Mouse (Mus musculus) heart, embryonic 11.5 days (tissue): ENCODE measurements around the gene Lenep. TPM values are rescaled to one million over a fixed set of nuclear protein-coding genes. Genes with fewer than 3 reads are reported as not detected.
A peak's percentile ranks its signal among the peaks of the same experiment; 100 is the strongest.
"Not testable (repeated sequence)": the region's sequence is repeated elsewhere in the genome, so short reads cannot be mapped to it uniquely, and the experiment has no call there.

Source experiments
- ATAC-seq: fragments of 200-750 bp; cut with Nextera tagmentation; replicated peaks from 2 replicates; pipeline ENCODE4 v1.8.0; 2017; ENCODE audit warnings: moderate library complexity; ENCODE audit not compliant: insufficient number of reproducible peaks, low FRiP score, low TSS enrichment
- H3K27ac ChIP-seq: fragments of 300-500 bp; sonication (generic); 2 replicates; pipeline ENCODE4 v1.5.1; 2014; ENCODE audit warnings: mild to moderate bottlenecking, low read depth, low read length
- H3K27me3 ChIP-seq: fragments of 300-500 bp; sonication (generic); 2 replicates; pipeline ENCODE4 v1.6.1; 2014; ENCODE audit warnings: mild to moderate bottlenecking, low read length, mixed read lengths; ENCODE audit not compliant: control insufficient read depth, insufficient read depth
- H3K36me3 ChIP-seq: fragments of 300-500 bp; sonication (generic); 2 replicates; pipeline ENCODE4 v1.6.1; 2014; ENCODE audit warnings: mild to moderate bottlenecking, low read length, moderate library complexity, mixed read lengths; ENCODE audit not compliant: control insufficient read depth, insufficient read depth
- H3K4me1 ChIP-seq: fragments of 300-500 bp; sonication (generic); 2 replicates; pipeline ENCODE4 v1.6.1; 2014; ENCODE audit warnings: low read length; ENCODE audit not compliant: control insufficient read depth, insufficient read depth
- H3K4me2 ChIP-seq: fragments of 300-500 bp; sonication (generic); 2 replicates; pipeline ENCODE4 v1.6.1; 2014; ENCODE audit warnings: mild to moderate bottlenecking, moderate library complexity
- H3K4me3 ChIP-seq: fragments of 300-500 bp; sonication (generic); 2 replicates; pipeline ENCODE4 v1.5.1; 2014; ENCODE audit warnings: low read depth, low read length
- H3K9ac ChIP-seq: fragments of 300-500 bp; sonication (generic); 2 replicates; pipeline ENCODE4 v1.6.1; 2014; ENCODE audit warnings: mild to moderate bottlenecking, low read depth, low read length, moderate library complexity
- H3K9me3 ChIP-seq: fragments of 300-500 bp; sonication (generic); replicated peaks from 2 replicates; pipeline ENCODE4 v1.6.1; 2016; ENCODE audit warnings: low read length; ENCODE audit not compliant: control insufficient read depth
- WGBS: fragments of 180-500 bp; shearing (Covaris S2); extraction: QIAGEN DNeasy Blood & Tissue Kit; methylation state at CpG from one replicate; pipeline ENCODE4 v1.1.7; 2014; ENCODE audit not compliant: insufficient replicate concordance; 5-methylcytosine and 5-hydroxymethylcytosine counted together
- polyA plus RNA-seq: library from polyadenylated mRNA; unstranded; fragments of >200 nt; fragmentation: Nextera tagmentation; extraction: Ambion mirVana; gene quantifications from 2 replicates; pipeline ENCODE4 v1.2.1, GENCODE M21; 2014

Lenep gene
- polyA plus RNA-seq, 1 experiment from 2014 or later, result not detected

GRCm38 (mm10) chr3:89434532-89434931 is 31.9 kb upstream of the Lenep start:
- Histone ChIP-seq H3K9me3 (no peaks in the 10 kb centered on the region), H3K36me3 (peaks cover 11% of the 10 kb centered on the region), H3K9ac (no peak overlapping the region), H3K4me1 (peaks cover 21% of the 10 kb centered on the region), H3K4me3 (no peak overlapping the region), H3K27ac (no peak overlapping the region), H3K4me2 (no peak overlapping the region), H3K27me3 (no peaks in the 10 kb centered on the region)
- WGBS, result 76% methylated on average over 11 of the region's 11 CpGs
- ATAC-seq, result no peak

GRCm38 (mm10) chr3:89432606-89433005 is 30.0 kb upstream of the Lenep start:
- 90% methylated on average over 7 of the region's 8 CpGs for WGBS

GRCm38 (mm10) chr3:89430171-89431159 is 27.9 kb upstream of the Lenep start, which contains the start of gene Pygo2:
Gene Pygo2, plus strand, starts transcription at chr3:89430214.
- peak within 1 kb of the TSS; percentile 85 for H3K4me2 ChIP-seq
- peak within 1 kb of the TSS; percentile 94 for H3K9ac ChIP-seq
- peak within 1 kb of the TSS; percentile 98 for H3K4me3 ChIP-seq
- H3K4me1 ChIP-seq, result peaks cover 9% of the 10 kb centered on the region
- peak within 1 kb of the TSS; percentile 87 for H3K27ac ChIP-seq
- peaks cover 19% of the 10 kb centered on the region for H3K36me3 ChIP-seq
- H3K27me3 ChIP-seq, result no peaks in the 10 kb centered on the region
- ATAC-seq, result peak; percentile 93
- H3K9me3 ChIP-seq, result no peaks in the 10 kb centered on the region
- 2% methylated on average over 65 of the region's 68 CpGs for WGBS

More at GRCm38 (mm10) chr3:89432606-89433005, 30.0 kb upstream of the Lenep start:
- H3K9ac ChIP-seq, result no peak overlapping the region
- no peak for ATAC-seq
- no peak overlapping the region for H3K27ac ChIP-seq
- no peak overlapping the region for H3K4me3 ChIP-seq
- H3K4me1 ChIP-seq, result peaks cover 20% of the 10 kb centered on the region
- no peaks in the 10 kb centered on the region for H3K9me3 ChIP-seq
- H3K36me3 ChIP-seq, result peaks cover 11% of the 10 kb centered on the region
- H3K27me3 ChIP-seq, result no peaks in the 10 kb centered on the region
- H3K4me2 ChIP-seq, result no peak overlapping the region

GRCm38 (mm10) chr3:89429021-89429420 is 26.4 kb upstream of the Lenep start:
- Histone ChIP-seq H3K36me3 (peaks cover 22% of the 10 kb centered on the region), H3K4me1 (peaks cover 12% of the 10 kb centered on the region)
- not testable (repeated sequence) for H3K4me2 ChIP-seq, H3K9ac ChIP-seq, H3K27ac ChIP-seq, H3K27me3 ChIP-seq, H3K4me3 ChIP-seq, ATAC-seq, H3K9me3 ChIP-seq
- 90% methylated on average over 7 of the region's 7 CpGs for whole genome bisulfite sequencing

GRCm38 (mm10) chr3:89425876-89426275 is 23.3 kb upstream of the Lenep start:
- Histone ChIP-seq H3K36me3 (peaks cover 11% of the 10 kb centered on the region), H3K4me3 (no peak overlapping the region), H3K9me3 (no peaks in the 10 kb centered on the region), H3K27ac (no peak overlapping the region), H3K4me1 (peaks cover 21% of the 10 kb centered on the region), H3K9ac (no peak overlapping the region), H3K27me3 (no peaks in the 10 kb centered on the region), H3K4me2 (peak overlapping the region; percentile 27)
- 78% methylated on average over 4 of the region's 4 CpGs for WGBS
- ATAC-seq, result no peak

- Histone ChIP-seq H3K4me1 (peaks cover 25% of the 10 kb centered on the region), H3K4me3 (no peak overlapping the region), H3K9ac (peak overlapping the region; percentile 28; the same call in 1 of the 2 replicates), H3K27me3 (no peaks in the 10 kb centered on the region), H3K36me3 (peaks cover 11% of the 10 kb centered on the region), H3K4me2 (no peak overlapping the region), H3K9me3 (no peaks in the 10 kb centered on the region), H3K27ac (no peak overlapping the region)
- ATAC-seq, result no peak
- WGBS, result 88% methylated on average over 5 of the region's 5 CpGs
Observed at GRCm38 (mm10) chr3:89425141-89425525, 22.5 kb upstream of the Lenep start.

- no peaks in the 10 kb centered on the region for H3K27me3 ChIP-seq
- WGBS, result 78% methylated on average over 5 of the region's 5 CpGs
- peak overlapping the region; percentile 19; the same call in 1 of the 2 replicates for H3K4me2 ChIP-seq
- no peak overlapping the region for H3K9ac ChIP-seq
- no peak for ATAC-seq
- H3K36me3 ChIP-seq, result peaks cover 11% of the 10 kb centered on the region
- H3K9me3 ChIP-seq, result no peaks in the 10 kb centered on the region
- H3K27ac ChIP-seq, result no peak overlapping the region
- H3K4me3 ChIP-seq, result no peak overlapping the region
- peaks cover 25% of the 10 kb centered on the region for H3K4me1 ChIP-seq
Observed at GRCm38 (mm10) chr3:89424416-89425140, 22.0 kb upstream of the Lenep start.

- ATAC-seq, result no peak
- H3K9ac ChIP-seq, result peak overlapping the region; percentile 85; the same call in 1 of the 2 replicates
- peak overlapping the region; percentile 90 for H3K4me2 ChIP-seq
- no peaks in the 10 kb centered on the region for H3K27me3 ChIP-seq
- no peaks in the 10 kb centered on the region for H3K9me3 ChIP-seq
- 67% methylated on average over 6 of the region's 6 CpGs for WGBS
- peak overlapping the region; percentile 60 for H3K4me3 ChIP-seq
- H3K4me1 ChIP-seq, result peaks cover 25% of the 10 kb centered on the region
- H3K36me3 ChIP-seq, result peaks cover 11% of the 10 kb centered on the region
- H3K27ac ChIP-seq, result peak overlapping the region; percentile 97; the same call in 1 of the 2 replicates
Observed at GRCm38 (mm10) chr3:89422556-89423205, 20.1 kb upstream of the Lenep start.
